Mouse (Mus musculus): ENCODE data around the gene Parp16.
"Not testable (repeated sequence)": the region's sequence is repeated elsewhere in the genome, so short reads cannot be mapped to it uniquely, and the experiment has no call there.

Parp16 gene

DNA sequence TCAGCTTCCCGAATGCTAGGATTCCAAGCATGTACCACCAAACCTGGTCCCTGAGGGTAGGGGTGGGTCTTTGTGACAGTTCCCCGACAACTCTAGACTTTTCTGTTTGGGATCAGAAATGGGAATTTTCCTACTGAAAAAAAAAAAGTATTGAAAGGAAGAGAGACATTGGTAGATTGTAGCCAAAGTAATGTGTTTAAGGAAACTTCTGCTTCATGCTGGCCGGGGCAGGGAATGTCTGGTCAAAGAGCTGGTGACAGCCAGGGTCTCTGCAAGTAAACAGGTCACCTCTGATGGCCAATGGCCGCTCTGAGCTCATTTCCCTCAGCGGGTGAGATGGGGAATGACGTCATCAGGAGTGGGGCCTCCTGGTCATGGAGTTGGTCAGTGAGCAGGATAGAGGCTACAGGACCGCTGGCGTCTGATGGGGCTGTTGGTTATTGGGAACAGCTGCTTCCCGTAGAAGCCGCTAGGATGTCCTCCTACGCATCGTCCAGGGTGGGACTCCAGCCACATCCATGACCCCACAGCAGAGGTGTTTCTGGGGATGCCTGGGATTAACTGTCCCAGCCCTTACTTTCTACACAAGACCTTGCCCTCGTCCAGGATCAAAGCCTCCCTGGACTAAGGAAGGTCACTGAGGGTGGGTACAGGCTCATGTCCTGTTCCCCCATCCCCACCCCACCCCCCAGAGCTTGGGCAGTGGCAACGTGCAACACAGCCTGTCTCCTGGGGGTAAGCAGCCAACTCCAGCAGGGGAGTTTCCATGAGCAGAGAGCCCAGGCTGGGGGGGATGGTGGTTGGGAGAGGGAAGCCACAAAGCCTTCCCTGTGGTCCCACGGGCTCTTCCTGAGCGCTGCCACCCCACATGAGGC lies 52.6 kb downstream of the Parp16 start:
- no peak for DNase-seq

DNA sequence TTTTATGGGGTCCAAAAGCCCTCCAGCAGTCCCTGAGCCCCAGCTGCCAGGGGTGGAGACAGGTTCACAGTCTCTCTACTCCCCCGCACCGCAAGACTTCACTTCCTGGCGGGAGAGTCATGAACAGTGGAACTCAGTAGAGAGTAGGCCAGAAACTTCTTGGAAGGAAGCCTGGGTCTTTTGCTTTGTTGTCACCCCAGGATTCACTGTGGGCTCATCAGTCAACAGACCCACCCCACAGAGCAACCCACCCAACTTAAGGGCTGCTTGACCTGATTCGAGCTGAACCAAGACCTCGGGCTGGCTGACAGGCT lies 53.2 kb downstream of the Parp16 start:
- DNase-seq = no peak

DNA sequence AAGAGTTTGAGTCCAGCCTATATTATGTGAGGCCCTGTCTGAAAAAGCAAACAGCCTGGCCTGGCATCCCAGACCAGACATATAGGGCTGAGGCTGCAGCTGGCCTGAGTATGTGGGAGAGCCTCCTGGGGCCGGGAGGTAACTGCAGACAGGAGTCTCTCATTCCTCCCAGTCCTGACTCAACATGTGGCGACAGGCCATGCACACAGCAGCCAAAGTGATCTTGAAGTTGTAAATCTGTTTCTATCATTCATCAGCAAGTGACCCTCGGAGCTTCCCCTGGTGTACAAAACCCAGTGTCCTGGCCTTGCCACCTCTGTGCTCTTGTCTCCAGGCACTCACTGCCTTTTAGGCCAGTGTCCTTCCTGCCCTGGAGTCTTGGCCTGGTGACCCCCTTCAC lies 56.9 kb downstream of the Parp16 start:
- no peak for DNase-seq

DNA sequence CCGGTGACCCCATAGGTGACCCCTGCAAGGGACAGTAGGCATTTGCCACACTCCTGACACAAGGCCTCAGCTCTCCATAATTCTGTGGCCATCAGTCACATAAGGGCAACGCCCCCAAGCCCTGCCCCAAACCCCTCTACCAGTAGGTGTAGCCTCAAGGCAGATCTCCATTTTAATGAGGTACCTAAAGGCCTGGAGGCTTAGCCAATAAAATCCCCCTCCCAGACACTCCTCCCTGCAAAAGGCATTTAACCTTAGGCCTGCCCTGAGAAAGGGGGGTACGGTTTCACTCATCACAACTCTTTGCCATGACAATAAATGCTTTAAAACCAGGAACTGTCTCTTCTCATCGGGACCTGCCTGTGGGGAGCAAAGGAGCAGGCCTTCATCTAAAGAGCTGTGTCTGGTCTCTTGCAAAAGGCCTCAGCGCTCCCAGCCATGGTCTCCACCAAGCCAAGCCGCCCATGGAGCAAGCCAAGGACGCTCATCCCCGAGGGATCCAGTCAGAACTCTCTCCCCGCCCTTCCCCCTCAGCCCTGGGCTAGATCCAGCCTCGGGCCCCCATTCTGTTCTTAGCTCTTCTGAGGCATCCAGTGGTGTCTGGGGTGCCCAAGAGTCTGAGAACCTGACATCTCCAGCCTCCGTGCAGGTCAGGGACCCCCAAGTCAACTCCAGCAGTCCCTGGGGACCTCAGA lies 60.9 kb downstream of the Parp16 start:
- DNase-seq = no peak

GRCm38 (mm10) chr9:65257218-65257910 lies 62.2 kb downstream of the Parp16 start:
- DNase-seq = no peak

DNA sequence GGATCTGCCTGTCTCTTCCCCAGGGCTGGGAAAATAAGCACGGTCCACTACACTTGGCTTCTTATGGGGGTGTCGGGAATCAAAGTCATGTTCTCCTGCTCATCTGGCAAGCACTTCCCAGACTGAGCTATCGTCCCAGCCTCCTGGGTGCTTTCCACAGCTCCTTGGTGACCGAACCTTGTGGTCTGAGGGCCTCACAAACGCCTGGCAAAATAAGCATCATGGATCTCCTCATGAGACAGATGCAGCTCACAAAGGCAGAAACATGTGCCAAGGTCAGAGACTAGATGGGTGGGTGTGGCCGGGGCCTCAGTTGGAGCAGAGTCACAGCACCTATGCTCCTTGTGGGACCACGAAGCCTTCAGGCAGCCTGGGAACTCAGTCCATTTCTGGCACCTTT lies 64.2 kb downstream of the Parp16 start:
- no peak for DNase-seq

DNA sequence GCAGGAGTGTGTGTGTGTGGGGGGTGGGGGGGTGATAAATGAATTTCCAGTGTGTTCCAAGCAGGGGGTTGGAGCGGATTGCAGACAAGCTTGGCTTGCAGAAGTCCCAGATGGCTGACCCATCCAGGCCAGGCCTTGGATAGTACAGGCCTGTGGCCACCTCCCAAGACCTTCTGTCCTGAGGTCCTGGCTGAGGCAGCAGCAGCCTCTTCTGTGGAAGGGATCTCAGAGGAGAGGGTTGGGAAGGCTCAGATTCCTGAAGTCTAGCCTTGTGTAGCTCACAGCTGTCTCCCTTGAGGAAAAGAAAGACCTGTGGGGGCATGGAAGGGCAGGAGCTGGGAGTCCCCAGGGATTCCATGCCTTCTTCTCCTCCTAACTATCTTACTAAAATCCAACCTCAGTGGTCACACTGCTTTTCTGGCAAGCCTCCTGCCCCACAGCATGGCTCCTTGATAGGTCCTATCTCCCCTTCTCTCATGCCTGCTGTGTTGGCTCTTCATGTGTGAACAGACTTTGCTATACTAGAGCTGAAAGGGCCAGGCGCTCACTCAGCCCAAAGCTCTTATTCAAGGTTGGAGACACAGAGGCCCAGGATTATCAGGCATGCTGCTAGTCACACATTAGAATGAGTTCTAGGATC lies 66.6 kb downstream of the Parp16 start:
- DNase-seq = no peak

DNA sequence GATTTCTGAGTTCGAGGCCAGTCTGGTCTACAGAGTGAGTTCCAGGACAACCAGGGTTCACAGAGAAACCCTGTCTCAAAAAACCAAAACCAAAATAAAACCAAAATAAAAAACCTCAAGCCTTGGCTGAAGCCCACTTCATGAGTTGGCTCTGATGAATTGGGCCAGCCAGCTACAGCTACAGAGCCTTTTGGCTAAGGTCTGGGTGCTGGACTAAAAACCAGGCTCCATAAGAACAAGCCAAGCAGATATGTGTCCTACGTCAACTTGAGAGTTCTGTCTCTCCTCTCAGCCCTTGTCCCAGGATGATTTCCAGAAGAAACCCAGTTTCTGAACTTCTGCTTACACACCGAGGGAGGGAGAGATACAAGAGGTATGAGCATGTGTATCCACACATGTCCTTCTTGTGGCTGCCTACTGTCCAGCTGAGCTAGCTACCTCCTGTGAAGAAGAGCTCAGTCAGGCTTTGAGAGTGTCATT lies 67.5 kb downstream of the Parp16 start:
- no peak for DNase-seq

GRCm38 (mm10) chr9:65264959-65265358 lies 69.8 kb downstream of the Parp16 start, which contains the start of gene Cilp:
Cilp (plus strand) TSS chr9:65265180.
- DNase-seq = no peak

GRCm38 (mm10) chr9:65267742-65268515 lies 72.8 kb downstream of the Parp16 start:
- no peak for DNase-seq

DNA sequence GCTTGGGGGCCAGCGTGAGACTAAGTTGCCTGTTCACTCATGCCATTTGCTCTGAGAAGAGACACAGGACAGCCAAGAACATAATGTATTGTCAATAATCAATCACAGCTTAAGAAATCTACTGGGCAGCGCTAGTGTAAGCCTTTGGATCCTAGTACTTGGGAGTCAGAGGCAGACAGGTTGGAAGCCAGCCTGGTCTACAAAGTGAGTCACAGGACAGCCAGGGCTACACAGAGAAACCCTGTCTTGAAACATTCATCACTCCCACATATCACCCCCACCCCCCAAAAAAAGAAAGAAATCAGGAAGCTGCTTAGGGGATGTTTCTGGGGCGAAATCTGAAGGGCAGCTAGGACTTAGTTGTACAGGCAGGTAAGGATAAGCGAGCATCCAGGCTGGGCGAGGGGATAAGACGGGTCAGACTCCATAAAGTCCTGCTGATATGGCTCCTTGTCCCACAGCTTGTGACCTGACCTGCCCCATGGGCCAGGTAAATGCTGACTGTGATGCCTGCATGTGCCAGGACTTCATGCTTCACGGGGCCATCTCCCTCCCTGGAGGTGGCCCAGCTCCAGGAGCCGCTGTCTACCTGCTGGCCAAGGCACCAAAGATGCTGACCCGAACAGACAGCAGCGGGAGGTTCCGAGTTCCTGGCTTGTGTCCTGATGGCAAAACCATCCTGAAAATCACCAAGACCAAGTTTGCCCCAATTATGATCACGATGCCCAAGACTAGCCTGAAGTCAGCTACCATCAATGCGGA lies 78.1 kb downstream of the Parp16 start:
- no peak for DNase-seq

GRCm38 (mm10) chr9:65273873-65274272 lies 78.7 kb downstream of the Parp16 start:
- no peak for DNase-seq

GRCm38 (mm10) chr9:65274851-65275250 lies 79.7 kb downstream of the Parp16 start:
- DNase-seq = not testable (repeated sequence)

GRCm38 (mm10) chr9:65275810-65276530 lies 80.8 kb downstream of the Parp16 start:
- no peak for DNase-seq

DNA sequence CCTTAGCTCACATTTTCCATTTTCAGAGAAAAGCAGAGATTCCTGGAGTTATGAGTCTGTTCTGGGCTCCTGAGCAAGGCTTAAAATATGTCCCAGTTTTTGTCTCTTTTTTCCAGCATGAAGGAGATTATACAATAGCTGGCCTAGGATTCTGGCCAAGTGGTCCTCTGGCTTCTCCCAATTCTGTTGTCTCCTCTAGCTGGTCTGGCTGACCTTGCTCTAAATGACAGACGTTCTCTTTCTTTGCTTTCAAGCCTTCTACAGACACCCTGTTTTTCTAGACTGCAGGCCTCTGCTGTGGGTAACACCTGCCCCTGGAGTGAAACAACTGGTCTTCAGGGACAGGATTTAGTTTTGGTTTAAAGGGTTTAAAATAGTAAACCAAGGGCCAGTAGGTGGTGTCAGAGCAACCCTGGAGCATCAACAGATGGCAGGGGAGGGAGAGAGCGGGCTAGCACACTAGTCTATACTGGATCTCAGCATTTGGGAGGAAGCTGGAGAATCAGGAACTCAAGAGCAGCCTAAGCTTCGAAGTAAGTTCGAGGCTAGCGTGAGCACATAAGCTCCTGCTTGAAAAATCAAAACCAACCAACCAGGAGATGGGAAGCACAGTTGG lies 86.5 kb downstream of the Parp16 start:
- DNase-seq = no peak

GRCm38 (mm10) chr9:65283301-65283700 lies 88.1 kb downstream of the Parp16 start:
- no peak for DNase-seq

DNA sequence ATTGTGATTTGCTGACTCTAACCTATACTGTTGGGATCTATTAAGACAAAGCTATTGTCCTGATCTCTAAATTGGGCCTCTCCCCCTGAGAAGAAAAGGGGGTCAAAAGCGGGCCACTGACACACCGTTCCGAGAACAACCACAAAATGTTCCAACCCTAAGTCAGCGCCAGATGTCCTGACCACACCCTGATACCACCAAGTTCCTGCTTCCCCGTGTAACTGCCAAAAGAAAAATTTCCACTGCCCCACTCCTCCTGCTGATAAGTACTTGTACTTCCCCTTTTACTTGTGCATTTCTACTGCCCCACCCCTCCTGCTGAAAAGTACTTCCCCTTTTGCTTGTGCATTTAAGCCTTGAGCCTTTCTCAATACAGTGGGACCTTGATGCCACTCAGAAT lies 93.1 kb downstream of the Parp16 start:
- DNase-seq = not testable (repeated sequence)

Measured in thymus, adult 18-20 months (tissue).